Mouse (Mus musculus) thymus, adult 2 months (tissue): ENCODE data around the gene Olfr1016.

Source experiments
- CTCF ChIP-seq: fragments of 200-500 bp; IDR thresholded peaks from 2 replicates; pipeline ENCODE4 v1.5.1; 2012; ENCODE audit warnings: mild to moderate bottlenecking, control low read depth, low read length, moderate library complexity, borderline replicate concordance; ENCODE audit not compliant: control insufficient read depth, poor library complexity, insufficient read depth; ENCODE audit errors: extremely low read depth
- POLR2A ChIP-seq: fragments of 200-500 bp; IDR thresholded peaks from 2 replicates; pipeline ENCODE4 v1.6.1; 2012; ENCODE audit warnings: mild to moderate bottlenecking, low read length, control low read depth, moderate library complexity; ENCODE audit not compliant: control insufficient read depth, poor library complexity, insufficient read depth; ENCODE audit errors: extremely low read depth

DNA sequence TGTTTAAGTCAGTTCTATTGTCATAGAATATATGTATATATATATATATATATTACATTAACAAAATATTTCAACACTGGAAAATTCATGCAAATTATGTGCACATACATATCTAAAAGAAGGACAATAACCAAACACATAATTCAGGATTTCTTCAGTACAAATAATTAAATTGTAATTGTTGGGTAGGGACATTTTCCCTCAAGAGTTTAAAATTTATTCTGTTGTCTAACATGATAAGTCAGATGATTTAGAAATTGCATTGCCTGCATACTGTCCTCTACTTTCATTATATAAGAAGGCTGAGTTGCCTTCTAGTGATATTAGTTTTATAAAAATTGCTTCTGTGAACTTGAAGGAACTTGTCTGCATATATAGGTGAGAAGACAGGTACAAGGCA is 15.8 kb upstream of the Olfr1016 start, which contains the start of gene Olfr1018:
- TF ChIP-seq CTCF = no peak
- TF ChIP-seq POLR2A = no peak
